Mouse (Mus musculus) hindbrain, embryonic 11.5 days (tissue): Measurements from ENCODE around the gene Asna1. TPM values are rescaled to one million over a fixed set of nuclear protein-coding genes. Genes with fewer than 3 reads are reported as not detected.

Experiments
- ATAC-seq: fragments of 200-750 bp; cut with Nextera tagmentation; 2 replicates; pipeline ENCODE4 v1.8.0; 2017; ENCODE audit warnings: mild to moderate bottlenecking, moderate TSS enrichment, moderate library complexity; ENCODE audit not compliant: low FRiP score
- DNase-seq: peaks from one replicate; pipeline ENCODE4 v3.0.0-alpha.2; 2015; ENCODE audit warnings: low spot score
- H3K27ac ChIP-seq: fragments of 300-500 bp; sonication (generic); 2 replicates; pipeline ENCODE4 v1.5.1; 2014; ENCODE audit warnings: mild to moderate bottlenecking, low read depth, low read length
- H3K27me3 ChIP-seq: fragments of 300-500 bp; sonication (generic); 2 replicates; pipeline ENCODE4 v1.6.1; 2014; ENCODE audit warnings: mild to moderate bottlenecking, low read length, moderate library complexity, mixed read lengths; ENCODE audit not compliant: control insufficient read depth, insufficient read depth
- H3K36me3 ChIP-seq: fragments of 300-500 bp; sonication (generic); 2 replicates; pipeline ENCODE4 v1.6.1; 2014; ENCODE audit warnings: mild to moderate bottlenecking, low read length, moderate library complexity, mixed read lengths; ENCODE audit not compliant: control insufficient read depth, insufficient read depth
- H3K4me1 ChIP-seq: fragments of 300-500 bp; sonication (generic); replicated peaks from 2 replicates; pipeline ENCODE4 v1.6.1; 2014; ENCODE audit warnings: low read length, mixed read lengths; ENCODE audit not compliant: control insufficient read depth, insufficient read depth
- H3K4me2 ChIP-seq: fragments of 300-500 bp; sonication (generic); replicated peaks from 2 replicates; pipeline ENCODE4 v1.6.1; 2014; ENCODE audit warnings: mild to moderate bottlenecking, low read depth, low read length
- H3K4me3 ChIP-seq: fragments of 300-500 bp; sonication (generic); 2 replicates; pipeline ENCODE4 v1.5.1; 2014; ENCODE audit warnings: low read depth, low read length
- H3K9ac ChIP-seq: fragments of 300-500 bp; sonication (generic); 2 replicates; pipeline ENCODE4 v1.6.1; 2014; ENCODE audit warnings: low read depth, low read length
- H3K9me3 ChIP-seq: fragments of 300-500 bp; sonication (generic); 2 replicates; pipeline ENCODE4 v1.6.1; 2016; ENCODE audit warnings: low read length; ENCODE audit not compliant: control insufficient read depth
- WGBS: fragments of 180-500 bp; shearing (Covaris S2); extraction: QIAGEN DNeasy Blood & Tissue Kit; methylation state at CpG from one replicate; pipeline ENCODE4 v1.1.7; 2014; 5-methylcytosine and 5-hydroxymethylcytosine counted together
- polyA plus RNA-seq: library from polyadenylated mRNA; unstranded; fragments of >200 nt; fragmentation: Nextera tagmentation; extraction: Ambion mirVana; gene quantifications from 2 replicates; pipeline ENCODE4 v1.2.1, GENCODE M21; 2014

The Asna1 gene
- polyA plus RNA-seq, 1 experiment from 2014 or later: 134 TPM

DNA sequence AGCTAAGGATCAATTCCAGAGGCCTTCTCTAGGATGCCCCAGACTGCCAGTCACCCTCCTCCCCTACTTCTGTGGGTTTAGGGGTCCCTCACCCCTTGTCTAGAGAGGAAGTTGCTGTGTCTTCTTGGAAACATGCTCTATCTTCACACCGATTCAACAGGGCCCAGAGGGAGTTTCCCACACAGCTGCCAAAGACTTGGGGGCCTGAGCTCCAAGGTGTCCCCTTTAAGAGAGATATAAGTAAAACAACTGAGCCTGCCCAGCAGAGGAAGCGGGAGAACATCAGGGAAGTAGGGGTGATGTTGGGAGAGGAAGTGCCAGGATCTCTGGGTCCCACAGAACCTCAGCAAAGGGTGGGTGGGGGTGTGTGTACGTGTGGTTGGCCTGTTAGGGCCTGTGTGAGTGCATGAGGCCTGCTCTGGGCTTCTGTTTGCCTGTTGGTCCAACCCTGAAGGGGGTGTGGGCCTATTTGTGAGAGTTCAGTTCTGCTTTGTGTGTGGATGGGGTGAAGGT, 42.5 kb downstream of the Asna1 start:
- no peak overlapping the region for H3K4me2 ChIP-seq
- H3K36me3 ChIP-seq: no peaks in the 10 kb centered on the region
- peaks cover 45% of the 10 kb centered on the region for H3K27me3 ChIP-seq
- WGBS: 60% methylated on average over 3 of the region's 3 CpGs
- H3K9me3 ChIP-seq: no peaks in the 10 kb centered on the region
- no peak overlapping the region for H3K4me3 ChIP-seq
- no peak overlapping the region for H3K27ac ChIP-seq
- no peak for DNase-seq
- ATAC-seq: no peak
- H3K9ac ChIP-seq: no peak overlapping the region
- peaks cover 26% of the 10 kb centered on the region for H3K4me1 ChIP-seq

DNA sequence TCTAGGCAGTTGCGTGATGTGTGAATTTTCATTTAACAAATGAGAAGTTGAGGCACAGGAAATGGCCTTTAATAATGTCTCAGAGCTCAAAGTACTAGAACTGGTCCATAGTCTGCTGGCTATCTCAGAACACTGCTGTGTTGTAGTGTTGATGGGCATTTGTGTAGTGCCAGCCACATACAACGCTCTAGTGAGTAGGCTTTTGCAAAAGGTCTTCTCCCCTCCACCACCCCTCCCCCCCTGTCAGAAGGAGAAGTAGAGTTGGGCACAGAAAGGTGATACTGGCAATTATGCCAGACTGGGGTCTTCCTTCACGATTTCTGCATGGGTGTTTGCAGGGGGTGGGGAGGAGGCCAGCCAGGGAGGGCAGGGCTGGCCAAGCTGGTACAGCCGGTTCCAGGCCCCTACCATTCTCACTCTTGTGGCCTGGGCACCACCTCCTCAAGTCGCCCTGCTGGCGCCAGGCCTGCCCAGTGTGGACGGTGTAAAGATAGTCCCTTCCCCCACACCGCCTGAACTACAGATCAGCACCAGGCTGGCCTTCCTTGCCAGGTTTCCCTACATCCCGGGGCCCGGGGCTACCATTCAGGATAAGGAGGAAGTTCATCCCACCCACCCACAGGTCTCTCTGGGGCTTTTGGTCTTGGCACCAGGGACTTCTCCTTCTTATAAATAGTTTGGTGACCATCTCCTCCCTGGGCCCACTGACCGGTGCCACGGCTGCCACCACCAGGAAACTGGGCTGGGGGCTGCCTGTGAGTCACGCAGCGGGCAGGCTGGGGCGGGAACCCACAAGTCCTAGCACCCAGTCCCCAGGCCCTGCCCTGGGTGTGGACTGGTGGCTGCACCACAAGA, 43.2 kb downstream of the Asna1 start:
- H3K9ac ChIP-seq: no peak overlapping the region
- no peaks in the 10 kb centered on the region for H3K36me3 ChIP-seq
- 81% methylated on average over 15 of the region's 15 CpGs for WGBS
- H3K27me3 ChIP-seq: peaks cover 51% of the 10 kb centered on the region
- no peak for ATAC-seq
- DNase-seq: no peak
- H3K9me3 ChIP-seq: no peaks in the 10 kb centered on the region
- H3K27ac ChIP-seq: no peak overlapping the region
- no peak overlapping the region for H3K4me3 ChIP-seq
- peaks cover 31% of the 10 kb centered on the region for H3K4me1 ChIP-seq
- H3K4me2 ChIP-seq: no peak overlapping the region

DNA sequence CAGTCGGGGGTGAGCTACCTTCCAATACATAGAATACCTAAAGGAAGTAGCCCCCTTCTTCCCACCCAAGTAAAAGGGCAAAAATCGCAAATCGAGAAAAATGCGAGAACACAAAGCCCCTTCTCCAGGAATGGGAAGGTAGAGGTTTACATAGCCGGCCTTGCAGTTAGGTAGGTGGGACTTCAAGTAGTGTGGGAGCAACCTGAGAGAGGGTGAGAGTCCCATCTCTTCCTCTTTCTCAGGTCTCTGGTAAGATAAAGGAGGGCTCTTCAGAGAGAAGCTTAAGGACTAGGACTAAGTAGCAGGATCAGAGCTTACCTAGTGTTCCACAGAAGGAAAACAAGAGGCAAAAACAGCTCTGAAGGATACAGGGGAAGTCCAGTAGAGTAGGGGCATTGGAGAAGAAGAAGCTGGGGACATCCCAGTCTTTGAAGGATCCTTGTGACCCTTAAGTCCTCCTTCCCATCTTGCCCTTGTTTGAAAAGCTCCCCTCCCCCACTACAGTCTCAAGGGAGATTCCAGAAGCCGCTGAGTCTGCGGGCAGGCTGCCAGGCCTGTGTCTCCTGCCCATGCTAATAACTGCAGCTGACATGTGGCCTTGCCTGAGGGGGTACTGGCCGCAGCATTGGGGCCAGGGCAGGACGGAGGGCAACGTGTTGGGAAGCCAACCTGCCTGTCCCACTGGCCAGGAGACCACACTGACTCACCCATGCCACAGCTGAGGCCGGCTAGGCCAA, 44.3 kb downstream of the Asna1 start:
- Histone ChIP-seq H3K27ac (0 out of 2 replicates have a peak overlapping the region, but pooled peaks have one; percentile 10), H3K27me3 (peaks cover 47% of the 10 kb centered on the region), H3K9me3 (no peaks in the 10 kb centered on the region), H3K4me2 (no peak overlapping the region), H3K4me3 (no peak overlapping the region), H3K36me3 (no peaks in the 10 kb centered on the region), H3K9ac (peak overlapping the region; percentile 31; the same call in 1 of the 2 replicates), H3K4me1 (peaks cover 35% of the 10 kb centered on the region)
- WGBS: 38% methylated on average over 11 of the region's 11 CpGs
- DNase-seq: peak; percentile 40
- ATAC-seq: no peak

DNA sequence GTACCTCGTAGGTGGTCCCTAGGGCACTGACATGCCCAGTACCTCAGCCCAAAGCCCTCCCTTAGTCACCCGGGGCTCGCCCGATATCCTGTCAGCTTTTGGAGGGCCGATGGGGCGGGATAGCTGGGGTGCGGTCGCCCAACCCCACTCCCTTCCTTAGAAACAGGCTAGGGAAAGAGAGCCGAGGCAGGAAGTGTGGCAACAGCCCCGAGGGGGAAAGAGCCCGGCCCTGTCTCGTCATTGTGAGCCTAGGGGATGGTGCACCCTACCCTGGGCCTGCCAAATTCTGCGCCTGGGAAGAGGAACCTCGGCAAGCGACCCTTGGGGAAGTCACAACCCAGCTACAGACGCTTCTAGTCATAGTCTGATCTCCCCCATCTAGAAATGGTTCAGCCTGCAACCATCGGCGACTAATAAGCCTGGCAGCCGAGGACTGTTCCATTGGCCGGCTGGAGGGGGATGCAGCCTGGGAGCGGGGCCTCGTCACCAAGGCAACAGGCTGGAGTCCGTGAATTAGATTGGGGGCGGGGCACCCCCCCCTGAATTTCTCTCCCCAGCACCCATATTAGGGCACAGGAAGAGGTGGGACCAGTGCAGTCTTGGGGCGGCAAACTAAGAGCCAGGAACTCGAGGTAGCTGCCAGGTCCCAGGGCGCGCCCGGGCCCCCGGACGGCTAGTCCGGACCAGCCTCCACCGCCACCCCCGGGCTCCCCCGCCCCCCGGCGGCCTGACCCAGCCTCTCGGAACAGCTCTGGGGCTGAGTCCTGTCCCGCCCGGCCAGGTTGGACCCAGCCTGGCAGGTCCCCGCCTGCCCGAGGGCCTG, 45.3 kb downstream of the Asna1 start:
- ATAC-seq (peak; percentile 23; the same call in 1 of the 2 replicates), DNase-seq (peak; percentile 86)
- Histone ChIP-seq H3K4me2 (peak overlapping the region; percentile 83), H3K9me3 (no peaks in the 10 kb centered on the region), H3K9ac (peak overlapping the region; percentile 25; the same call in 1 of the 2 replicates), H3K27ac (no peak overlapping the region), H3K36me3 (no peaks in the 10 kb centered on the region), H3K4me3 (peak overlapping the region; percentile 29), H3K27me3 (peaks cover 47% of the 10 kb centered on the region), H3K4me1 (peaks cover 27% of the 10 kb centered on the region)
- 1% methylated on average over 32 of the region's 42 CpGs for WGBS

DNA sequence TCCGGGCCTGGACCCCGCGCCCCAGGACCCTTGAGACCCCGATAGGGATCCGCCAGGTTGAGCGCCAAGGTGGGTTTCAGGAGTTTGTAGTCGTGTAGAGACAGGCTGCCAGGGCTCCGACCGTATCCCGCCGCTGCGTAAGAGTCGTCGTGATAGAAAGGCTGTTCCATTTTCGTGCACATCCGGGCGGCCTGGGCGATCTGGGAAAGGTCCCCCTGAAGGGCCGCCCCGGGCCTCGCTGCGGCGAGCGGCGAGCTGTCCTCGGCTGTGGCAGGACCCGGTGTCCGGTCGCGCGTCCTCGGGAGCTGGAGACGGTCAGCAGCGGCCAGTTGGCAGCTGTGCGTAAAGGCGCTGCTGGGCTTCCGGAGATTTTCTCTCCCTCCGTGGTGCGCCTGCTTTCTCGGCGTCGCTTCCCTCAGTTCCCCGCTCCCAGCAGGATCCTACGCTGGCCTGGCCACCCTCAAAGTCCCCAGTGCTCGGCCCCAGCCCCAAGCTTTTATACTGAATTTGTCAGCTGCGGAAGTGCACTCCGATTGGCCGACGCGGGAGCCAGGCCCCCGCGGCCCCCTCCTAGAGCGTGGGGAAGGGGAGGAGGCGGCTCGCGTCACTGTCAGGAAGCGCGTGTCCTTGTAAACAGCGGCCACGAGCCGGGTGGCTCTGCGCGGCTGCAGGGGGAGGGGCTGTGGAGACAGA, 46.7 kb downstream of the Asna1 start, which contains the start of gene Junb:
Gene Junb, minus strand, starts transcription at position 471 of the 693 bp plus-strand sequence.
- no peaks in the 10 kb centered on the region for H3K36me3 ChIP-seq
- peak; percentile 84 for DNase-seq
- WGBS: under 1% methylated on average over 61 of the region's 63 CpGs
- H3K27ac ChIP-seq: no peak within 1 kb of the TSS
- no peaks in the 10 kb centered on the region for H3K9me3 ChIP-seq
- peak; percentile 60 for ATAC-seq
- H3K4me2 ChIP-seq: peak within 1 kb of the TSS; percentile 83
- peaks cover 41% of the 10 kb centered on the region for H3K27me3 ChIP-seq
- H3K4me3 ChIP-seq: peak within 1 kb of the TSS; percentile 44
- H3K4me1 ChIP-seq: peaks cover 23% of the 10 kb centered on the region
- peak within 1 kb of the TSS; percentile 58; the same call in 1 of the 2 replicates for H3K9ac ChIP-seq

DNA sequence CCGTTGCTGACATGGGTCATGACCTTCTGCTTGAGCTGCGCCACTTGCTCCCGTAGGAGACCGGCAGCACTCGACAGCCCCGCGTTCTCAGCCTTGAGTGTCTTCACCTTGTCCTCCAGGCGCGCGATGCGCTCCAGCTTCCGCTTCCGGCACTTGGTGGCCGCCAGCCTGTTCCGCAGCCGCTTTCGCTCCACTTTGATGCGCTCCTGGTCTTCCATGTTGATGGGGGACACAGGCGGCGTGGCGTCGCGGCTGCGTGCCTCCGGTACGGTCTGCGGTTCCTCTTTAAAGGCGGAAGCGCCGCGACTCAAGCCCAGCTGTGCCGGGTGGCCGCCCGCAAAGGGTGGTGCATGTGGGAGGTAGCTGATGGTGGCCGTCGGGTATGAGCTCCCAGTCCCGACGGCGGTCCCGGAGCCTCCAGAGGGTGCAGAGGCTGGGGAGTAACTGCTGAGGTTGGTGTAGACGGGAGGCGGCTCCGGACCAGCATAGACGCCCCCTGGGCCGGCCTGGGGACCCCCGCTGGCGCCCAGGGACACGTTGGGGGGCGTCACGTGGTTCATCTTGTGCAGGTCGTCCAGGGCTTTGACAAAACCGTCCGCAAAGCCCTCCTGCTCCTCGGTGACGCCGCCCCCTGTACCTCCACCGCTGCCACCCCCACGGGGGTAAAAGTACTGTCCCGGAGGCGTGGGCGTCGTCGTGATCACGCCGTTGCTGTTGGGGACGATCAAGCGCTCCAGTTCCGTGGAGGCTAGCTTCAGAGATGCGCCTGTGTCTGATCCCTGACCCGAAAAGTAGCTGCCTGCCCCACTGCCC, 47.4 kb downstream of the Asna1 start:
- DNase-seq (peak; percentile 72), ATAC-seq (no peak)
- Histone ChIP-seq H3K27ac (no peak overlapping the region), H3K4me1 (peaks cover 23% of the 10 kb centered on the region), H3K36me3 (no peaks in the 10 kb centered on the region), H3K4me3 (peak overlapping the region; percentile 44), H3K9ac (peak overlapping the region; percentile 58; the same call in 1 of the 2 replicates), H3K9me3 (no peaks in the 10 kb centered on the region), H3K4me2 (peak overlapping the region; percentile 83), H3K27me3 (peaks cover 41% of the 10 kb centered on the region)
- 2% methylated on average over 66 of the region's 70 CpGs for WGBS

DNA sequence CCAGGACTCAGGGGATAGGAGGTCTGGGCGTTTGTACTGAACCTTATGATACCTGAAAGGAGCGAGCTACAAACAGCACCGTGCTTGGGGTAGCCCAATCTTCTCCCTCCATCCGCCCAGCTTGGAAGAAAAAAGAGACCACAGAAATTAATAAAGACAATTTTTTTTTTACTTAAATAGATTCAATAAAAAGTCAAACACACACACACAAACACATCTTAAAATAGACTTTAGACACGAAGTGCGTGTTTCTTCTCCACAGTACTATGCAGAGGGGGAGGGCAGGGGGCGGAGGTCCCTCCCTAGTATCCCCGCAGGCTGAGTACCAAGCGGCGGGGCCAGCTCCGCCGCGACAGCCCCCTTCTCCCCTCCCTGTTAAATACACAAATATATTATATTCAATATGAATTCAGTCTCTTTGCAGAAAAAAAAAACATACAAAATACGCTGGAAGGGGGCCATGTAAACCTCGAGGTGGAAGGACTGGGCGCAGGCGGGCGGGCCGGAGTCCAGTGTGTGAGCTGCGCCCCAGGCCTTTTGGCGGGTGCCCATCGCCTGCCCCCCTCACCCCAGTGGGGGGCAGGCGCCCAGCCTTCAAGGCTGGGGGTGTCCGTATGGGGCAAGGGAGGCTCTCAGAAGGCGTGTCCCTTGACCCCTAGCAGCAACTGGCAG, 48.2 kb downstream of the Asna1 start:
- peak overlapping the region; percentile 40; the same call in 1 of the 2 replicates for H3K9ac ChIP-seq
- H3K4me1 ChIP-seq: peaks cover 23% of the 10 kb centered on the region
- no peaks in the 10 kb centered on the region for H3K9me3 ChIP-seq
- ATAC-seq (no peak), DNase-seq (no peak)
- 1% methylated on average over 25 of the region's 25 CpGs for WGBS
- H3K27ac ChIP-seq: no peak overlapping the region
- peak overlapping the region; percentile 83 for H3K4me2 ChIP-seq
- H3K27me3 ChIP-seq: peaks cover 39% of the 10 kb centered on the region
- peak overlapping the region; percentile 44 for H3K4me3 ChIP-seq
- no peaks in the 10 kb centered on the region for H3K36me3 ChIP-seq
